Mouse (Mus musculus) ES-Bruce4 (cell line): ENCODE data around the gene Fbxo39.

Experiments used
- CTCF ChIP-seq: IDR thresholded peaks from one replicate; pipeline ENCODE4 v1.8.1; 2011; ENCODE audit warnings: low read depth, low read length
- EP300 ChIP-seq: IDR thresholded peaks from 2 replicates; pipeline ENCODE4 v1.6.1; 2011; ENCODE audit warnings: low read depth, low read length; ENCODE audit not compliant: insufficient read depth

GRCm38 (mm10) chr11:72352272-72352671, 38.0 kb downstream of the Fbxo39 start:
- TF ChIP-seq CTCF: no peak
- TF ChIP-seq EP300: no peak
